Comparison of ENCODE assay signal across 23 mouse cellular contexts in the genomic region with DNA sequence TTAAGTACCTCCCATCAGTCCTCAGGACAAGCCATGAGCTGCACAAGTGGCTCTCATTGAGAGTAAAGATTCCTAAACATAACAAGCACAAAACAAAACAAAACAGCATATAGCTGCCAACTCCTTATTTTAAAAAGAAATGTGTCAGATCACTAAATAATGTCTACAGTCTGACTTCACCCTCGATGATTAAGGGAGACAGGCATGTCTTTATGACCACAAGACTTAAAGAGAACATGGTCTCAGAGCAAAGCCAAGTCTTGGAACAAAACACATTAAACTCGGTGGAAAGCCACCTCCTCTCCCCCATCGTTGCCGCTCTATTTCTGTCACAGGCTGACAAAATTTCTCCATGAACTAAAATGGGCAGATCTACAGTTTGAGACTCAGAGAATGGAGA. TPM values are rescaled to one million over a fixed set of nuclear protein-coding genes. Genes with fewer than 3 reads are reported as not detected.
"Had no signal": no experiment of that assay in that cellular context is flagged by ENCODE, and none has a peak within 500 bp of the region (broad histone marks: within the 10 kb centered on the region; RNA-seq: fewer than 3 reads in every experiment).

No protein-coding gene starts in this region.

- H3K4me1 ChIP-seq: liver, embryonic 15.5 days; lung, embryonic 15.5 days; midbrain, embryonic 10.5 days; midbrain, embryonic 12.5 days; neural tube, embryonic 13.5 days; stomach, embryonic 15.5 days had no signal

- ATAC-seq: liver, postnatal 0 days; lung, postnatal 0 days; midbrain, embryonic 16.5 days had no signal

- H3K36me3 ChIP-seq: liver, embryonic 15.5 days; lung, embryonic 15.5 days; midbrain, embryonic 10.5 days; midbrain, embryonic 12.5 days; neural tube, embryonic 13.5 days; stomach, embryonic 15.5 days had no signal

- H3K9me3 ChIP-seq: liver, embryonic 15.5 days; lung, embryonic 15.5 days; midbrain, embryonic 10.5 days; midbrain, embryonic 12.5 days; neural tube, embryonic 13.5 days; stomach, embryonic 15.5 days had no signal

- H3K4me2 ChIP-seq: liver, embryonic 15.5 days; lung, embryonic 15.5 days; midbrain, embryonic 12.5 days; neural tube, embryonic 13.5 days; stomach, embryonic 15.5 days had no signal

- H3K27ac ChIP-seq: liver, embryonic 15.5 days; lung, embryonic 15.5 days; midbrain, embryonic 10.5 days; midbrain, embryonic 12.5 days; neural tube, embryonic 13.5 days; stomach, embryonic 15.5 days; stomach, postnatal 0 days had no signal

- H3K4me3 ChIP-seq: liver, embryonic 15.5 days; lung, embryonic 15.5 days; midbrain, embryonic 10.5 days; midbrain, embryonic 12.5 days; neural tube, embryonic 13.5 days; stomach, embryonic 15.5 days had no signal

- H3K27me3 ChIP-seq: liver, embryonic 15.5 days; lung, embryonic 15.5 days; neural tube, embryonic 13.5 days; stomach, embryonic 15.5 days had no signal

- H3K9ac ChIP-seq: liver, embryonic 15.5 days; liver, postnatal 0 days; lung, embryonic 15.5 days; midbrain, embryonic 12.5 days; neural tube, embryonic 13.5 days; stomach, embryonic 15.5 days had no signal

- DNase-seq: liver, postnatal 0 days; lung, adult 2 months; lung, postnatal 4 days; midbrain, embryonic 14.5 days; right cerebral cortex, postnatal 14 days; thymus, adult 2 months; thymus, postnatal 25 days; thymus, postnatal 4 days had no signal

RNA-seq across cellular contexts. Expression of a gene that starts 1.2 kb away (rescaled TPM):
- total RNA-seq: megakaryocyte, adult 5-6 weeks; megakaryocyte-erythroid progenitor cell, adult 5-6 weeks; neutrophil, adult 5-6 weeks had no signal
- polyA plus RNA-seq: liver, embryonic 15.5 days; liver, postnatal 0 days; lung, adult 2 months; lung, postnatal 0 days; midbrain, embryonic 12.5 days; midbrain, embryonic 14.5 days; neural tube, embryonic 11.5 days; spleen, adult 2 months; stomach, embryonic 15.5 days; stomach, postnatal 0 days; urinary bladder, adult 2 months had no signal

RNA-seq across cellular contexts. Expression of a gene that starts 20.1 kb away (rescaled TPM):
- total RNA-seq: megakaryocyte, adult 5-6 weeks; megakaryocyte-erythroid progenitor cell, adult 5-6 weeks; neutrophil, adult 5-6 weeks had no signal
